9 mouse cellular contexts compared by ENCODE assay signal in genomic region chr4:102977778-102978321, GRCm38 (mm10). TPM values are rescaled to one million over a fixed set of nuclear protein-coding genes. Genes with fewer than 3 reads are reported as not detected.
DNase-seq lines count a peak whose midpoint lies in the region; ATAC-seq and TF ChIP-seq lines count a peak whose summit lies in the region.
"Had no signal": no experiment of that assay in that cellular context is flagged by ENCODE, and none has a peak within 500 bp of the region (broad histone marks: within the 10 kb centered on the region; RNA-seq: fewer than 3 reads in every experiment).

No protein-coding gene starts in this region.

- no peaks in the 10 kb centered on the region for H3K36me3 ChIP-seq in lung, embryonic 16.5 days (ENCODE audit: control insufficient read depth, insufficient read depth, low read length)
- H3K36me3 ChIP-seq in forebrain, embryonic 14.5 days (ENCODE audit: control insufficient read depth, insufficient read depth, low read length), result no peaks in the 10 kb centered on the region
- H3K36me3 ChIP-seq in limb, embryonic 15.5 days, result no peaks in the 10 kb centered on the region
- no peaks in the 10 kb centered on the region for H3K36me3 ChIP-seq in stomach, postnatal 0 days (ENCODE audit: control insufficient read depth, insufficient read depth, low read length)

- no peak overlapping the region for H3K4me3 ChIP-seq in lung, embryonic 16.5 days (ENCODE audit: low read length)
- H3K4me3 ChIP-seq in forebrain, embryonic 14.5 days (ENCODE audit: low read depth, low read length), result no peak overlapping the region
- peak overlapping the region; percentile 3 for H3K4me3 ChIP-seq in limb, embryonic 15.5 days
- H3K4me3 ChIP-seq in stomach, postnatal 0 days (ENCODE audit: low read depth, low read length), result no peak overlapping the region

- H3K4me2 ChIP-seq in lung, embryonic 16.5 days (ENCODE audit: low read depth, low read length), result peak overlapping the region; percentile 60
- H3K4me2 ChIP-seq in forebrain, embryonic 14.5 days (ENCODE audit: low read length), result peak overlapping the region; percentile 28; the same call in 1 of the 2 replicates
- H3K4me2 ChIP-seq in limb, embryonic 15.5 days, result peak overlapping the region; percentile 51
- H3K4me2 ChIP-seq in stomach, postnatal 0 days (replicated peaks; ENCODE audit: low read depth), result peak overlapping the region; percentile 40

- ATAC-seq in lung, embryonic 16.5 days (ENCODE audit: low read depth), result no peak
- no peak for ATAC-seq in forebrain, embryonic 14.5 days
- ATAC-seq in limb, embryonic 15.5 days (ENCODE audit: insufficient number of reproducible peaks, low FRiP score, low TSS enrichment, low read depth), result no peak
- no peak for ATAC-seq in stomach, postnatal 0 days (ENCODE audit: low FRiP score, low TSS enrichment)

- H3K9me3 ChIP-seq in lung, embryonic 16.5 days (ENCODE audit: control insufficient read depth, low read length), result peaks cover 3% of the 10 kb centered on the region; the same call in 1 of the 2 replicates
- H3K9me3 ChIP-seq in forebrain, embryonic 14.5 days (replicated peaks; ENCODE audit: control insufficient read depth, low read length), result no peaks in the 10 kb centered on the region
- no peaks in the 10 kb centered on the region for H3K9me3 ChIP-seq in limb, embryonic 15.5 days
- no peaks in the 10 kb centered on the region for H3K9me3 ChIP-seq in stomach, postnatal 0 days (ENCODE audit: control insufficient read depth, low read length)

- no peak overlapping the region for H3K27ac ChIP-seq in lung, embryonic 16.5 days (ENCODE audit: low read length)
- H3K27ac ChIP-seq in forebrain, embryonic 14.5 days (ENCODE audit: low read depth, low read length), result no peak overlapping the region
- H3K27ac ChIP-seq in limb, embryonic 15.5 days, result no peak overlapping the region
- no peak overlapping the region for H3K27ac ChIP-seq in stomach, postnatal 0 days (replicated peaks)

- intact Hi-C loops in left cerebral cortex, postnatal 25 days (cut with DNase I), result no loop called here

- WGBS in lung, embryonic 16.5 days, result 9% methylated on average over 16 of the region's 16 CpGs
- 11% methylated on average over 16 of the region's 16 CpGs for WGBS in forebrain, embryonic 14.5 days
- 9% methylated on average over 16 of the region's 16 CpGs for WGBS in limb, embryonic 15.5 days
- WGBS in stomach, postnatal 0 days, result 11% methylated on average over 16 of the region's 16 CpGs

- H3K9ac ChIP-seq in lung, embryonic 16.5 days (ENCODE audit: low read length), result no peak overlapping the region
- H3K9ac ChIP-seq in forebrain, embryonic 14.5 days (ENCODE audit: low read length), result no peak overlapping the region
- H3K9ac ChIP-seq in limb, embryonic 15.5 days, result no peak overlapping the region
- no peak overlapping the region for H3K9ac ChIP-seq in stomach, postnatal 0 days (ENCODE audit: low read length)

- no peak for TF ChIP-seq CTCF in stomach, postnatal 0 days (IDR thresholded peaks at IDR 0.05; ENCODE audit: low read depth)

- DNase-seq in lung, postnatal 4 days, result no peak
- peak; percentile 22 for DNase-seq in forebrain, embryonic 14.5 days (ENCODE audit: low spot score)
- DNase-seq in stomach, postnatal 0 days (ENCODE audit: low spot score), result no peak
- DNase-seq in left cerebral cortex, postnatal 25 days (ENCODE audit: low spot score in 2 of 2), result no peak
- DNase-seq in urinary bladder, adult 18-20 months (ENCODE audit: low spot score in 2 of 2), result no peak
- DNase-seq: layer of hippocampus, postnatal 36 days; right cerebral cortex, adult 18-20 months had no signal

- H3K4me1 ChIP-seq in lung, embryonic 16.5 days (replicated peaks; ENCODE audit: control insufficient read depth, insufficient read depth, low read length), result peaks cover 9% of the 10 kb centered on the region
- peaks cover 6% of the 10 kb centered on the region; the same call in 1 of the 2 replicates for H3K4me1 ChIP-seq in forebrain, embryonic 14.5 days (ENCODE audit: control insufficient read depth, insufficient read depth, low read length)
- H3K4me1 ChIP-seq in limb, embryonic 15.5 days, result peaks cover 9% of the 10 kb centered on the region
- no peaks in the 10 kb centered on the region for H3K4me1 ChIP-seq in stomach, postnatal 0 days (replicated peaks; ENCODE audit: control insufficient read depth, insufficient read depth)

- peaks cover 8% of the 10 kb centered on the region for H3K27me3 ChIP-seq in lung, embryonic 16.5 days (ENCODE audit: control insufficient read depth, insufficient read depth, low read depth, low read length)
- peaks cover 23% of the 10 kb centered on the region; the same call in 1 of the 2 replicates for H3K27me3 ChIP-seq in forebrain, embryonic 14.5 days (replicated peaks; ENCODE audit: control insufficient read depth, insufficient read depth, low read length)
- 0 out of 2 replicates have a peak, but pooled peaks cover 3% of the 10 kb centered on the region for H3K27me3 ChIP-seq in limb, embryonic 15.5 days
- H3K27me3 ChIP-seq in stomach, postnatal 0 days (ENCODE audit: control insufficient read depth, insufficient read depth, low read length), result no peaks in the 10 kb centered on the region

- no peak for TF ChIP-seq EP300 in stomach, postnatal 0 days (optimal IDR thresholded peaks at IDR 0.05)

RNA-seq across cellular contexts. Expression of gene Tctex1d1, which starts 0.6 kb away (rescaled TPM):
- 0.80 and 0.96 TPM in 2 replicates for polyA plus RNA-seq in lung, embryonic 16.5 days (2015; fragmentation: Nextera tagmentation; extraction: Ambion mirVana)
- polyA plus RNA-seq in forebrain, embryonic 14.5 days (2014; fragmentation: Nextera tagmentation; extraction: Ambion mirVana), result 0.76 and 1.5 TPM in 2 replicates
- polyA plus RNA-seq in limb, embryonic 15.5 days (2015; fragmentation: Nextera tagmentation; extraction: Ambion mirVana), result 0.41 TPM in 1 of 2 replicates, not detected in the other
- polyA plus RNA-seq in stomach, postnatal 0 days (2015; fragmentation: Nextera tagmentation; extraction: Ambion mirVana), result 1.6 and 2.6 TPM in 2 replicates
- under 1 TPM; 0.18 to 0.41 TPM for total RNA-seq in left cerebral cortex, postnatal 25 days (2021)

RNA-seq across cellular contexts. Expression of gene Insl5, which starts 48.8 kb away (rescaled TPM):
- polyA plus RNA-seq in lung, embryonic 16.5 days (2015; fragmentation: Nextera tagmentation; extraction: Ambion mirVana), result not detected in 2 replicates
- polyA plus RNA-seq in forebrain, embryonic 14.5 days (2014; fragmentation: Nextera tagmentation; extraction: Ambion mirVana), result not detected in 2 replicates
- not detected in 2 replicates for polyA plus RNA-seq in limb, embryonic 15.5 days (2015; fragmentation: Nextera tagmentation; extraction: Ambion mirVana)
- not detected in 2 replicates for polyA plus RNA-seq in stomach, postnatal 0 days (2015; fragmentation: Nextera tagmentation; extraction: Ambion mirVana)
- total RNA-seq in left cerebral cortex, postnatal 25 days (2021), result 1 to 10 TPM; 1.3 to 1.4 TPM
